Mouse (Mus musculus) thymus, postnatal 4 days (tissue): Measurements from ENCODE around the gene Vasn.
A peak's percentile ranks its signal among the peaks of the same experiment; 100 is the strongest.

Experiments
- DNase-seq: peaks from one replicate; pipeline ENCODE4 v3.0.0; 2021

The Vasn gene

DNA sequence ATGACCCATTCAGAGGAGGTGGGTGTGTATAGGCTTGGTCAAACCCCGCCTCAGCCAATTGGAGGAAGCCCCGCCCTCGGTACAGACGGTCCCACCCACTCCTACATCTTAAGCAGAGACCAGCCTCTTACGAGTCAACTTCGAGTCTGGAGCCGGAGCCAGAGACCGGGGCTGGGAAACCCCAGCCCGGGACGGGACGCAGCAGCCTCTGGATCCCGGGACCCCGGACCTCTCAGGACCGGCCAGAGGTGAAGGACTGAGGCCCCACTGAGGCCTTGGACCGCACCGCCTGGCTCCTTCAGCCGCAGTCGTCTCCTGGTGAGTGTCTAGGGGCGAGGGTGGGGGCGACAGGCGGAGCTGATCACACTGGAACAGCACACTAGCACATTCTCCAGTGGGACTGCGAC is at the start of gene Vasn, which contains the start of gene Dnaja3:
Gene Vasn, plus strand, starts transcription at position 111 of the 407 bp plus-strand sequence.
Gene Dnaja3, plus strand, starts transcription at position 159 of the 407 bp plus-strand sequence.
- peak; percentile 73 for DNase-seq

DNA sequence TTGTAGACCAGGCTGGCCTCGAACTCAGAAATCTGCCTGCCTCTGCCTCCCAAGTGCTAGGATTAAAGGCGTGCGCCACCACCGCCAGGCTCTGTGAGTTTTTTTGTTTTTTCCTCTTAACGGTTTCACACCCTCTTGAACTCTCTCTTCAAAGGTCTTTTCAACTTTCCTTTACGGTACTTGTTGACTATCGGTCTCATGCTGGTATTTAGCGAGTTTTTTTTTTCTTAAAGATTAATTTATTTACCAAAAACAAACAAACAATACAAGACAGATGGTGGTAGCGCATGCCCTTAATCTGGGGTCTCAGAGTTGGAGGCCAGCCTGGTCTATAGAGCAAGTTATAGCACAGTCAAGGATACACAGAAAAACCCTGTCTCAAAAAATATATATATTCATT is 49.5 kb upstream of the Vasn start:
- DNase-seq = no peak

- peak; percentile 73 for DNase-seq
Observed at GRCm38 (mm10) chr16:4592909-4593875, 46.5 kb upstream of the Vasn start.

- peak; percentile 67 for DNase-seq
Observed at GRCm38 (mm10) chr16:4593971-4594813, 45.5 kb upstream of the Vasn start, which contains the start of gene Glis2. Glis2 (plus strand) TSS chr16:4594713.

- no peak for DNase-seq
Observed at GRCm38 (mm10) chr16:4594814-4595526, 44.8 kb upstream of the Vasn start.

DNA sequence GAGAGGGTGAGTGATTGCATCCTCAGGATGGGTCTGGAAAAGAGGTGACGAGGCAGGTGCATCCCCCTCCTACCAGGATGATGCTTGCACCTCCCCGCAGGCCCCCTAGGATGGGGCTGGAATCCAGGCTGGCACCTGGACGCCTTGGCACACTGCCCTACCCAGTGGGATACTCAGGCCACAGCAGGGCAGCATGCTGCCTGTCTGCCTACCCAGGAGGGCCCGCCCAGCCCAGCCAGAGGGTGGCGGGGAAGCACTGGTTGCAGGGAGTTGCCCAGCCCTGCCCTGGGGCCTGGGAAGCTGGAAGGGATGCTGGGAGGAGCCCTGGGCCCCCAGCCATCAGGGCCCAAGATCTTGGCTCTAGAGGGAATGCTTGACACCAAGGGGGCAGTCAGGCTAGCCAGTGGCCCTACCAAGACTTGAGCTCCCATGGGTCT is 44.2 kb upstream of the Vasn start:
- DNase-seq = peak; percentile 32

- DNase-seq = no peak
Observed at GRCm38 (mm10) chr16:4596141-4596728, 43.5 kb upstream of the Vasn start.

- no peak for DNase-seq
Observed at GRCm38 (mm10) chr16:4596836-4597235, 42.9 kb upstream of the Vasn start.

- no peak for DNase-seq
Observed at GRCm38 (mm10) chr16:4597296-4597695, 42.4 kb upstream of the Vasn start.

GRCm38 (mm10) chr16:4598041-4598440 is 41.7 kb upstream of the Vasn start:
- no peak for DNase-seq

- DNase-seq = no peak
Observed at GRCm38 (mm10) chr16:4598891-4599543, 40.7 kb upstream of the Vasn start.

GRCm38 (mm10) chr16:4599616-4600015 is 40.1 kb upstream of the Vasn start:
- no peak for DNase-seq

DNA sequence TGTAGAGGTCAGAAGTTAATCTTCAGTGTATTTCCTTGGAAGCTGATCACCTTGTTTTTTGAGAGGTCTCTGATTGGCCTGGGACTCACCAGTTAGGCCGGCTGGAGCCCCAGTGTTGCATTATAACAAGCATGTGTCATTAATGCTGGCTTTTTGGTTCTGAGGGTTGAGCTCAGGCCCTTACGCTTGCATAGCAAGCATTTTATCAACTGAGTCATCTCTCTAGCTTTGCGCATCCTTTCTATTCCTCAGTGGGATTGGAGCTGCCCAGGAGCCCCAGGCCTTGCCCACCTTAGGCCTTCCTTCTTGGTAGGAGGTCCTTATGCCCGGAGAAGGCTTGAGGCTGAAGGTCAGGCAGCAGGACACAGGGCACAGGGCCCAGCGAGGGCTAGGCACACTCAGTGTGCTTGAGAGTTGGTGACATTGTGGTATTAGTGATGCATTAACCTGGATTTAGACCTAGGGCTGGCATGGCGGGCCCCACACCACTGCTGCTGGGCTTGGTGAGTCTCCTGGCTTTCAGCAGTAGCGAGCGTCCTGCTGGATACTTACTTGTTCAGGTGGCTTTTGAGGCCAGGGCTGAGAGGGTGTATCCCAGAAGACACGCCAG is 38.9 kb upstream of the Vasn start:
- no peak for DNase-seq

- no peak for DNase-seq
Observed at GRCm38 (mm10) chr16:4602189-4602588, 37.6 kb upstream of the Vasn start.

GRCm38 (mm10) chr16:4602766-4603452 is 36.8 kb upstream of the Vasn start:
- no peak for DNase-seq

- DNase-seq = no peak
Observed at GRCm38 (mm10) chr16:4603453-4603837, 36.3 kb upstream of the Vasn start.

DNA sequence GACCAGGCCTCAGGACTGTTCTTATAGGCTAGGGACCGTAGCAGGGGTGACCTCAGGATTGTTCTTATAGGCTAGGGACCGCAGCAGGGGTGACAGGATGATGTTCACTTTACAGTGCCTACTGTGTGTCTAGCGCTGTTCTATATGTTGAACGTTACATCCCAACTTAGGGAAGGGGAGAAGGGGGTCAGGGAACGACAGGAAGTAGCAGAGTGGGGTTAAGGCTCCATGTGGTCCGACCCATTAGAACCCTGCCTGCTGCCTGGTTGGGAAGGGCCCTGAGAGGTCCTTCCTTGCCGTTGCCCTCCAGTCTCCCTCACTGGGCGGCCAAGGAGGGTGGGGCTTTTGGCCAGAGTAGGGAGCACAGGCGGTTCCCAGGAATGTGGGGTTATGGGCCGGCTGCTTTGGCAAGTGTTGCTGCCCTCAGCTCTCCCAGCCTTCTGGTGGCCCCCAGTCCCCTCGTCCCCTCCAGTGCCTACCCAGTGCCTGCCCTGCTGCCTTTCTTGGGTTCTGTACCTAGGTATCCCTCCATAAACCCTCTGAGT is 35.4 kb upstream of the Vasn start:
- DNase-seq = no peak

- no peak for DNase-seq
Observed at GRCm38 (mm10) chr16:4605514-4606131, 34.1 kb upstream of the Vasn start.

- DNase-seq = peak; percentile 51
Observed at GRCm38 (mm10) chr16:4606431-4607084, 33.2 kb upstream of the Vasn start.
